Mouse (Mus musculus): Measurements from ENCODE around the gene Atf7ip.

GRCm38 (mm10) chr6:136553767-136554569 is 48.0 kb downstream of the Atf7ip start:
- TF ChIP-seq SRF (IDR thresholded peaks at IDR 0.05; ENCODE audit: control insufficient read depth, insufficient read length, low read depth): no peak
- no peak for TF ChIP-seq POLR2A (IDR thresholded peaks at IDR 0.05; ENCODE audit: insufficient read length, low read depth)
